In the genomic region with DNA sequence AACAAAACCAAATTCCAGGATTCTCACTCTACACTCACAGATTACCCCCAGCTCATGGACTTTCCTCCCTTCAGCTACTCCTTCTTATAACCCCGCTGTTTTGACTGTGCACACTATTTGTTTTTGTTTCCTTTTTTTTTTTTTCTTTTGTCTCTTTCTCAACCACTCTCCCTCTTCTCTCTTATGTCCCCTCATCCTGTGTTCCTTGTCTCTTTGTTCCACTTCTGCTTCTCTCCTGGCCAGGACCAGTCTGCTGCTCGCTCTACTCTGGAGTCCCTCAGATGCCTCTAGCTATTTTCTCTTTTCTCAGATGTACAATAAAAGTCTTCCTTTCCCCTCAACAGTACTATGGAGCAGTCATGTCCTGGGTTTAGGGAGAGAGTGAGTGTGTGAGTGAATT, we compare ENCODE assay signal across 25 mouse cellular contexts. TPM values are rescaled to one million over a fixed set of nuclear protein-coding genes. Genes with fewer than 3 reads are reported as not detected.
A peak's percentile ranks its signal among the peaks of the same experiment; 100 is the strongest.
DNase-seq lines count a peak whose midpoint lies in the region; ATAC-seq and TF ChIP-seq lines count a peak whose summit lies in the region.
"Had no signal": no experiment of that assay in that cellular context is flagged by ENCODE, and none has a peak within 500 bp of the region (broad histone marks: within the 10 kb centered on the region; RNA-seq: fewer than 3 reads in every experiment).

No protein-coding gene starts in this region.

- H3K36me3 ChIP-seq in kidney, embryonic 15.5 days, result peaks cover 7% of the 10 kb centered on the region
- H3K36me3 ChIP-seq: intestine, embryonic 15.5 days had no signal

- no peak overlapping the region for H3K9ac ChIP-seq in kidney, embryonic 15.5 days
- H3K9ac ChIP-seq: forebrain, embryonic 13.5 days; heart, embryonic 15.5 days; hindbrain, embryonic 13.5 days; intestine, embryonic 15.5 days had no signal

- H3K27ac ChIP-seq in gastrocnemius, adult 2 months, result peak overlapping the region; percentile 81
- 0 out of 2 replicates have a peak overlapping the region, but pooled peaks have one; percentile 28 for H3K27ac ChIP-seq in kidney, embryonic 15.5 days
- H3K27ac ChIP-seq: forebrain, embryonic 10.5 days; forebrain, embryonic 13.5 days; heart, adult 2 months; heart, embryonic 15.5 days; hindbrain, embryonic 10.5 days; hindbrain, embryonic 13.5 days; intestine, embryonic 15.5 days had no signal

- no peak overlapping the region for H3K4me3 ChIP-seq in gastrocnemius, adult 2 months
- no peak overlapping the region for H3K4me3 ChIP-seq in kidney, embryonic 15.5 days (replicated peaks)
- H3K4me3 ChIP-seq: forebrain, embryonic 10.5 days; forebrain, embryonic 13.5 days; heart, adult 2 months; heart, embryonic 15.5 days; hindbrain, embryonic 10.5 days; hindbrain, embryonic 13.5 days; intestine, embryonic 15.5 days had no signal

- no peak overlapping the region for H3K4me2 ChIP-seq in kidney, embryonic 15.5 days
- H3K4me2 ChIP-seq: forebrain, embryonic 13.5 days; heart, embryonic 11.5 days; heart, embryonic 15.5 days; hindbrain, embryonic 13.5 days; intestine, embryonic 15.5 days had no signal

- no peak for ATAC-seq in kidney, embryonic 15.5 days (replicated peaks; ENCODE audit: low FRiP score)
- 0 out of 2 replicates have a peak, but pooled peaks have one; percentile 52 for ATAC-seq in megakaryocyte, adult 5-6 weeks (ENCODE audit: poor library complexity, severe bottlenecking)
- ATAC-seq: activated CD4-positive, CD25-positive, alpha-beta regulatory T cell, adult 4 months; forebrain, embryonic 13.5 days; forebrain, embryonic 16.5 days; hindbrain, embryonic 16.5 days; intestine, embryonic 15.5 days had no signal

- no peaks in the 10 kb centered on the region for H3K27me3 ChIP-seq in kidney, embryonic 15.5 days
- H3K27me3 ChIP-seq: forebrain, embryonic 13.5 days; heart, embryonic 15.5 days; hindbrain, embryonic 13.5 days; intestine, embryonic 15.5 days had no signal

- H3K9me3 ChIP-seq in kidney, embryonic 15.5 days (replicated peaks), result no peaks in the 10 kb centered on the region
- H3K9me3 ChIP-seq: forebrain, embryonic 10.5 days; forebrain, embryonic 13.5 days; heart, embryonic 15.5 days; hindbrain, embryonic 10.5 days; hindbrain, embryonic 13.5 days; intestine, embryonic 15.5 days had no signal

- DNase-seq in gastrocnemius, adult 2 months, result no peak
- DNase-seq in gastrocnemius, postnatal 4 days (ENCODE audit: low spot score in 2 of 2), result no peak
- DNase-seq in kidney, adult 8-10 months, result no peak
- DNase-seq in adrenal gland, postnatal 10 days, result no peak
- DNase-seq: adrenal gland, adult 8-10 months; cerebellum, adult 11-12 months; cerebellum, adult 8-10 months; cerebellum, postnatal 10 days; cerebellum, postnatal 36 days; gastrocnemius, postnatal 14 days; heart, adult 2 months; heart, postnatal 10 days; heart, postnatal 36 days had no signal

- intact Hi-C loops in gastrocnemius, adult 2 months (cut with DNase I), result loop anchor here (2.0 kb wide), 1 partner anchor 16 kb away; a partner anchor contains a TSS

- peaks cover 25% of the 10 kb centered on the region for H3K4me1 ChIP-seq in kidney, embryonic 15.5 days

- no peak for TF ChIP-seq CTCF in gastrocnemius, adult 2 months (IDR thresholded peaks at IDR 0.05)

- 75% methylated on average over 2 of the region's 2 CpGs for WGBS in kidney, embryonic 15.5 days

RNA-seq across cellular contexts. Expression of a gene that starts 16.3 kb away (rescaled TPM):
- 10 to 100 TPM; 53.5 to 66.1 TPM for total RNA-seq in gastrocnemius, adult 2 months (2021)
- 10 to 100 TPM; 87.3 to 91.8 TPM for total RNA-seq in gastrocnemius, postnatal 4 days (2021)
- polyA plus RNA-seq in kidney, embryonic 15.5 days (2015; fragmentation: Nextera tagmentation; extraction: Ambion mirVana), result 88.2 and 98.1 TPM in 2 replicates
- total RNA-seq in megakaryocyte, adult 5-6 weeks (2015), result 30.4 and 33.0 TPM in 2 replicates
- 32.1 and 41.0 TPM in 2 replicates for total RNA-seq in megakaryocyte, adult 5-6 weeks (2017)
- total RNA-seq in adrenal gland, postnatal 10 days (2021), result 100 to 1,000 TPM in 1 of 2 experiments, 10 to 100 TPM in 1; 88.0 to 106 TPM

RNA-seq across cellular contexts. Expression of a gene that starts 22.3 kb away (rescaled TPM):
- total RNA-seq in gastrocnemius, adult 2 months (2021), result 10 to 100 TPM; 30.3 to 44.8 TPM
- total RNA-seq in gastrocnemius, postnatal 4 days (2021), result 10 to 100 TPM; 32.3 to 32.8 TPM
- polyA plus RNA-seq in kidney, embryonic 15.5 days (2015; fragmentation: Nextera tagmentation; extraction: Ambion mirVana), result 37.4 and 39.7 TPM in 2 replicates
- 32.1 and 34.6 TPM in 2 replicates for total RNA-seq in megakaryocyte, adult 5-6 weeks (2015)
- 11.3 and 18.3 TPM in 2 replicates for total RNA-seq in megakaryocyte, adult 5-6 weeks (2017)
- total RNA-seq in adrenal gland, postnatal 10 days (2021), result 10 to 100 TPM; 29.2 to 31.3 TPM

RNA-seq across cellular contexts. Expression of a gene that starts 36.2 kb away (rescaled TPM):
- 10 to 100 TPM; 10.5 to 13.7 TPM for total RNA-seq in gastrocnemius, adult 2 months (2021)
- 10 to 100 TPM; 51.5 to 57.6 TPM for total RNA-seq in gastrocnemius, postnatal 4 days (2021)
- 151 and 155 TPM in 2 replicates for polyA plus RNA-seq in kidney, embryonic 15.5 days (2015; fragmentation: Nextera tagmentation; extraction: Ambion mirVana)
- total RNA-seq in megakaryocyte, adult 5-6 weeks (2015), result 16.7 and 22.9 TPM in 2 replicates
- 10.2 and 14.0 TPM in 2 replicates for total RNA-seq in megakaryocyte, adult 5-6 weeks (2017)
- total RNA-seq in adrenal gland, postnatal 10 days (2021), result 10 to 100 TPM; 63.3 to 79.9 TPM
